Mouse (Mus musculus) CH12.LX (cell line): ENCODE results near the gene Map4k3. TPM values are rescaled to one million over a fixed set of nuclear protein-coding genes. Genes with fewer than 3 reads are reported as not detected.
"Not testable (repeated sequence)": the region's sequence is repeated elsewhere in the genome, so short reads cannot be mapped to it uniquely, and the experiment has no call there.

ENCODE experiments used
- DNase-seq: peaks from one replicate; pipeline ENCODE4 v3.0.0-alpha.2; 2013; ENCODE audit errors: extremely low read depth
- H3K27ac ChIP-seq: 2 replicates; pipeline ENCODE4 v1.5.1; 2012; ENCODE audit warnings: low read depth, mild to moderate bottlenecking, control low read depth, moderate library complexity; ENCODE audit not compliant: insufficient read depth
- H3K27me3 ChIP-seq: replicated peaks from 2 replicates; pipeline ENCODE3; 2012; ENCODE audit warnings: inconsistent platforms
- H3K36me3 ChIP-seq, 2 experiments: replicated peaks in 1 of 2; 2 replicates each; pipeline versions ENCODE3 to v1.6.1; 2012; ENCODE audit warnings: inconsistent platforms in 1 of 2, low read length in 1 of 2, mild to moderate bottlenecking in 1 of 2, mixed read lengths in 1 of 2, moderate library complexity in 1 of 2; ENCODE audit not compliant: control insufficient read depth in 1 of 2, insufficient read depth in 1 of 2
- H3K4me1 ChIP-seq, 2 experiments: 2 replicates each; pipeline ENCODE4 v1.6.1; 2012; ENCODE audit warnings: inconsistent platforms in 1 of 2, moderate library complexity in 1 of 2; ENCODE audit not compliant: insufficient read depth in 2 of 2, control insufficient read depth in 1 of 2
- H3K4me2 ChIP-seq: 2 replicates; pipeline ENCODE4 v1.6.1; 2012; ENCODE audit warnings: low read depth, mild to moderate bottlenecking, control low read depth; ENCODE audit not compliant: poor library complexity, insufficient read depth, severe bottlenecking
- H3K4me3 ChIP-seq, 3 experiments: fragments of 150-350 bp in 1 of 3; sonication (generic) in 1 of 3; replicated peaks in 1 of 3; 2 replicates each; pipeline versions ENCODE3 to v1.5.1; 2011 to 2012; ENCODE audit warnings: low read depth in 2 of 3, low read length in 2 of 3, mild to moderate bottlenecking in 2 of 3, moderate library complexity in 2 of 3, control low read depth in 1 of 3, improper control_type of control experiment in 1 of 3, inconsistent platforms in 1 of 3, mixed read lengths in 1 of 3; ENCODE audit not compliant: poor library complexity in 1 of 3
- H3K79me2 ChIP-seq: replicated peaks from 2 replicates; pipeline ENCODE4 v1.6.1; 2012; ENCODE audit warnings: mild to moderate bottlenecking, moderate library complexity; ENCODE audit not compliant: control insufficient read depth, poor library complexity, insufficient read depth, severe bottlenecking; ENCODE audit errors: extremely low read depth
- H3K9ac ChIP-seq: 2 replicates; pipeline ENCODE4 v1.6.1; 2012; ENCODE audit warnings: low read depth, mild to moderate bottlenecking, control low read depth, moderate library complexity; ENCODE audit not compliant: insufficient read depth
- H3K9me3 ChIP-seq: replicated peaks from 2 replicates; pipeline ENCODE3; 2012; ENCODE audit warnings: low read length, inconsistent platforms, mixed read lengths
- BHLHE40 ChIP-seq: IDR thresholded peaks from 2 replicates; pipeline ENCODE4 v1.6.1; 2011; ENCODE audit warnings: mild to moderate bottlenecking, low read depth, low read length, improper control_type of control experiment
- CHD1 ChIP-seq: IDR thresholded peaks from 2 replicates; pipeline ENCODE4 v1.6.1; 2012; ENCODE audit warnings: low read depth, low read length, improper control_type of control experiment, inconsistent platforms
- CHD2 ChIP-seq: IDR thresholded peaks from 2 replicates; pipeline ENCODE4 v1.6.1; 2011; ENCODE audit warnings: low read length, improper control_type of control experiment
- E2F4 ChIP-seq: IDR thresholded peaks from 2 replicates; pipeline ENCODE4 v1.6.1; 2011; ENCODE audit warnings: low read depth, low read length, improper control_type of control experiment; ENCODE audit not compliant: insufficient replicate concordance
- ELF1 ChIP-seq: IDR thresholded peaks from 2 replicates; pipeline ENCODE4 v1.6.1; 2014; ENCODE audit warnings: low read depth, mild to moderate bottlenecking, inconsistent platforms, low read length, improper control_type of control experiment
- EP300 ChIP-seq: IDR thresholded peaks from 2 replicates; pipeline ENCODE4 v1.6.1; 2011; ENCODE audit warnings: low read length, improper control_type of control experiment
- ETS1 ChIP-seq: conservative IDR thresholded peaks from 2 replicates; pipeline ENCODE4 v1.6.1; 2012; ENCODE audit warnings: low read depth, mild to moderate bottlenecking, inconsistent platforms, low read length, improper control_type of control experiment, moderate library complexity
- GABPA ChIP-seq: IDR thresholded peaks from 2 replicates; pipeline ENCODE4 v1.6.1; 2012; ENCODE audit warnings: low read depth, low read length, improper control_type of control experiment, inconsistent platforms; ENCODE audit not compliant: insufficient replicate concordance
- IRF4 ChIP-seq: IDR thresholded peaks from 2 replicates; pipeline ENCODE4 v1.6.1; 2014; ENCODE audit warnings: low read depth, mild to moderate bottlenecking, inconsistent platforms, low read length, improper control_type of control experiment
- JUND ChIP-seq: conservative IDR thresholded peaks from 2 replicates; pipeline ENCODE4 v1.6.1; 2011; ENCODE audit warnings: low read depth, low read length, improper control_type of control experiment
- MAFK ChIP-seq: IDR thresholded peaks from 2 replicates; pipeline ENCODE4 v1.6.1; 2011; ENCODE audit warnings: low read length, improper control_type of control experiment; ENCODE audit not compliant: insufficient replicate concordance
- MAX ChIP-seq: IDR thresholded peaks from 2 replicates; pipeline ENCODE4 v1.6.1; 2011; ENCODE audit warnings: low read length, improper control_type of control experiment
- MEF2A ChIP-seq: IDR thresholded peaks from 2 replicates; pipeline ENCODE4 v1.6.1; 2014; ENCODE audit warnings: low read depth, mild to moderate bottlenecking, inconsistent platforms, low read length, improper control_type of control experiment, borderline replicate concordance
- MXI1 ChIP-seq: IDR thresholded peaks from 2 replicates; pipeline ENCODE4 v1.6.1; 2011; ENCODE audit warnings: mild to moderate bottlenecking, low read depth, low read length, improper control_type of control experiment
- MYC ChIP-seq: IDR thresholded peaks from 2 replicates; pipeline ENCODE4 v1.6.1; 2011; ENCODE audit warnings: low read depth, mild to moderate bottlenecking, improper control_type of control experiment, low read length
- NELFE ChIP-seq: IDR thresholded peaks from 2 replicates; pipeline ENCODE4 v1.6.1; 2011; ENCODE audit warnings: low read depth, low read length, improper control_type of control experiment
- NRF1 ChIP-seq: IDR thresholded peaks from 2 replicates; pipeline ENCODE4 v1.6.1; 2014; ENCODE audit warnings: low read depth, mild to moderate bottlenecking, inconsistent platforms, low read length, improper control_type of control experiment, moderate library complexity
- PAX5 ChIP-seq: IDR thresholded peaks from 2 replicates; pipeline ENCODE4 v1.6.1; 2012; ENCODE audit warnings: low read length, inconsistent platforms, mixed read lengths
- POLR2A ChIP-seq: IDR thresholded peaks from 2 replicates; pipeline ENCODE4 v1.6.1; 2011; ENCODE audit warnings: low read depth, mild to moderate bottlenecking, improper control_type of control experiment, low read length
- RAD21 ChIP-seq: IDR thresholded peaks from 2 replicates; pipeline ENCODE4 v1.6.1; 2011; ENCODE audit warnings: low read depth, mild to moderate bottlenecking, low read length, improper control_type of control experiment, moderate library complexity
- RCOR1 ChIP-seq: conservative IDR thresholded peaks from 2 replicates; pipeline ENCODE4 v1.6.1; 2012; ENCODE audit warnings: low read depth, mild to moderate bottlenecking, inconsistent platforms, low read length, improper control_type of control experiment
- SMC3 ChIP-seq: IDR thresholded peaks from 2 replicates; pipeline ENCODE4 v1.6.1; 2011; ENCODE audit warnings: low read depth, low read length, improper control_type of control experiment
- TBP ChIP-seq: conservative IDR thresholded peaks from 2 replicates; pipeline ENCODE4 v1.6.1; 2011; ENCODE audit warnings: low read depth, low read length, improper control_type of control experiment
- UBTF ChIP-seq: IDR thresholded peaks from 2 replicates; pipeline ENCODE4 v1.6.1; 2012; ENCODE audit warnings: low read depth, mild to moderate bottlenecking, inconsistent platforms, low read length, improper control_type of control experiment, moderate library complexity
- USF1 ChIP-seq: IDR thresholded peaks from 2 replicates; pipeline ENCODE4 v1.6.1; 2014; ENCODE audit warnings: low read depth, mild to moderate bottlenecking, inconsistent platforms, low read length, improper control_type of control experiment
- USF2 ChIP-seq: conservative IDR thresholded peaks from 2 replicates; pipeline ENCODE4 v1.6.1; 2011; ENCODE audit warnings: low read depth, low read length, improper control_type of control experiment
- ZC3H11A ChIP-seq: IDR thresholded peaks from 2 replicates; pipeline ENCODE4 v1.6.1; 2012; ENCODE audit warnings: low read depth, mild to moderate bottlenecking, inconsistent platforms, low read length, improper control_type of control experiment
- ZKSCAN1 ChIP-seq: IDR thresholded peaks from 2 replicates; pipeline ENCODE4 v1.6.1; 2012; ENCODE audit warnings: low read depth, inconsistent platforms, low read length, improper control_type of control experiment, borderline replicate concordance
- ZNF384 ChIP-seq: IDR thresholded peaks from 2 replicates; pipeline ENCODE4 v1.6.1; 2012; ENCODE audit warnings: low read depth, low read length, improper control_type of control experiment, inconsistent platforms
- dilution Hi-C: fragments of 300-500 bp; cut with MboI; formaldehyde crosslinking; loops from 2 replicates; pipeline ENCODE4 v1.14.3; 2020; ENCODE audit warnings: low sequenced_read_pairs; ENCODE audit not compliant: extremely low pct_unique_long_range_greater_than_20kb, extremely low pct_ligation_motif_present
- in situ Hi-C: fragments of 300-500 bp; cut with MboI; formaldehyde crosslinking; loops from 3 replicates; pipeline ENCODE4 v1.14.3; 2019; ENCODE audit warnings: low sequenced_read_pairs, low pct_ligation_motif_present, low pct_unique_long_range_greater_than_20kb, mixed read lengths
- polyA plus RNA-seq: library from polyadenylated mRNA; unstranded; fragments of >175 nt; gene quantifications from 2 replicates; pipeline ENCODE4 v1.2.1, GENCODE M21; 2012; ENCODE audit warnings: low read depth; ENCODE audit not compliant: insufficient read length
- total RNA-seq, 2 experiments: library from RNA; depleted of rRNA; stranded (reverse); fragments of 300-350 nt in 1 of 2; fragments of >200 nt in 1 of 2; gene quantifications; 2 replicates each; pipeline ENCODE4 v1.2.3; 2012 to 2014

Map4k3 gene
- total and polyA plus RNA-seq, 3 experiments = 2.7 to 4.3 (median 3.2) TPM

GRCm38 (mm10) chr17:80730283-80730682, 2.0 kb upstream of the Map4k3 start:
- H3K4me3 ChIP-seq, H3K36me3 ChIP-seq, in situ Hi-C loops, H3K79me2 ChIP-seq, H3K27ac ChIP-seq, DNase-seq, H3K9me3 ChIP-seq, H3K9ac ChIP-seq, dilution Hi-C loops, H3K27me3 ChIP-seq: not testable (repeated sequence)
- peaks cover 10 to 39% of the 10 kb centered on the region in 2 experiments for H3K4me1 ChIP-seq
- peak overlapping the region; percentile 97; the same call in 1 of the 2 replicates for H3K4me2 ChIP-seq
- peak; percentile 85 for TF ChIP-seq TBP

GRCm38 (mm10) chr17:80729825-80730224, 1.5 kb upstream of the Map4k3 start:
- Histone ChIP-seq H3K4me1 (peaks cover 10 to 39% of the 10 kb centered on the region in 2 experiments), H3K4me3 (no peak overlapping the region), H3K27me3 (no peaks in the 10 kb centered on the region), H3K79me2 (no peaks in the 10 kb centered on the region; the same call in 1 of the 2 replicates), H3K9me3 (no peaks in the 10 kb centered on the region), H3K27ac (no peak overlapping the region), H3K36me3 (peaks cover 0 to 2% of the 10 kb centered on the region in 2 experiments), H3K4me2 (peak overlapping the region; percentile 97), H3K9ac (no peak overlapping the region)
- in situ Hi-C loops = no loop called here
- TF ChIP-seq MXI1 (no peak), CHD1 (no peak), USF1 (no peak), UBTF (no peak), E2F4 (no peak), MAX (no peak), ETS1 (peak; percentile 46; the same call in 1 of the 2 replicates), MEF2A (peak; percentile 74; the same call in 1 of the 2 replicates), ZKSCAN1 (no peak), RAD21 (no peak), MYC (0 out of 2 replicates have a peak, but pooled peaks have one; percentile 8), ZC3H11A (no peak), CHD2 (no peak), EP300 (peak; percentile 52; the same call in 1 of the 2 replicates), IRF4 (peak; percentile 87), TBP (no peak), SMC3 (no peak), MAFK (no peak), POLR2A (no peak), NELFE (no peak), JUND (peak; percentile 46; the same call in 1 of the 2 replicates), ZNF384 (no peak), RCOR1 (no peak), NRF1 (no peak), PAX5 (no peak), BHLHE40 (peak; percentile 66), ELF1 (no peak), USF2 (no peak), GABPA (no peak)
- DNase-seq = peak; percentile 63
- dilution Hi-C loops = no loop called here
